Comparison of ENCODE assay signal across 9 mouse cellular contexts in the genomic region with DNA sequence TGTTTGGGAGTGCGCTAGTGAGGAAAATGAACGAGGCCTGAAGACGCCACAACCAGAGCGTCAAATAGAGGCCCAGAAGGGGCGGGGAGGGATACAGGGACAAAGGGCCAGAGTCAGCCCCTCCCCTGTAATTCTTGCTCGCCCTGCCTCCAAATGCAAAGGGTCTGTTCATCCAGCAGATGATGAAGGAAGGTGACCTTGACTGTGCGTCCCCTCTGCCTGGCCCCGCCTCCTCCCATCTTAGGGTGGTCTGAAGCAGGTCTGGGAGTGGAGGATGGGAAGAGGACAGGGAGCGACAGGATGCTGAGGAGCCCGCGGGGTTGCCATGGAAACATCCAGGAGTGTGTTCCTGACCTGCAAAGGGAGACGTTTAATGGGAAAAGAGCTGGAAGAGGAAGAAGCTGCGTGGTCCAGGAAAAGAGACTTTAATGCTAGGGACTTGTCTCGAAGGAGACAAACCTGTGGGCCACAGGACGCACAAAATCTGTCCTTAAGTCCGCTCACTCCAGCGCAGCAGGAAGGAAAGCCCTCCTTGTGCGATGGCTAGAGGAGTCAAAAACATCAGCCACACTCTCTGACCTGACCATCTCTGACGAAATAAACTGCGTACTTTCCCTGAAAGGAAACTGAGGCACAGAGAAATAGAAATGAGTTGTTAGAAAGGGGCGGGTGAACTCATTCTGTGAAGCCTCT. TPM values are rescaled to one million over a fixed set of nuclear protein-coding genes. Genes with fewer than 3 reads are reported as not detected.
DNase-seq lines count a peak whose midpoint lies in the region; ATAC-seq lines count a peak whose summit lies in the region.
"Had no signal": no experiment of that assay in that cellular context is flagged by ENCODE, and none has a peak within 500 bp of the region (broad histone marks: within the 10 kb centered on the region; RNA-seq: fewer than 3 reads in every experiment).

No protein-coding gene starts in this region.

- WGBS in hindbrain, embryonic 15.5 days, result 2% methylated on average over 21 of the region's 21 CpGs
- WGBS in midbrain, embryonic 15.5 days, result 3% methylated on average over 21 of the region's 21 CpGs

- H3K4me1 ChIP-seq in hindbrain, embryonic 15.5 days (replicated peaks), result peaks cover 26% of the 10 kb centered on the region
- peaks cover 31% of the 10 kb centered on the region for H3K4me1 ChIP-seq in midbrain, embryonic 15.5 days

- H3K9me3 ChIP-seq in hindbrain, embryonic 15.5 days, result no peaks in the 10 kb centered on the region
- no peaks in the 10 kb centered on the region for H3K9me3 ChIP-seq in midbrain, embryonic 15.5 days

- H3K4me2 ChIP-seq in hindbrain, embryonic 15.5 days, result peak overlapping the region; percentile 64
- peak overlapping the region; percentile 67 for H3K4me2 ChIP-seq in midbrain, embryonic 15.5 days

- H3K36me3 ChIP-seq in hindbrain, embryonic 15.5 days, result no peaks in the 10 kb centered on the region
- H3K36me3 ChIP-seq in midbrain, embryonic 15.5 days (replicated peaks), result no peaks in the 10 kb centered on the region

- ATAC-seq in hindbrain, embryonic 15.5 days (ENCODE audit: low FRiP score, low read depth), result peak; percentile 88
- ATAC-seq in midbrain, embryonic 15.5 days (replicated peaks), result peak; percentile 94

- peak overlapping the region; percentile 51 for H3K9ac ChIP-seq in hindbrain, embryonic 15.5 days
- peak overlapping the region; percentile 65 for H3K9ac ChIP-seq in midbrain, embryonic 15.5 days

- peak overlapping the region; percentile 42 for H3K4me3 ChIP-seq in hindbrain, embryonic 15.5 days
- peak overlapping the region; percentile 43 for H3K4me3 ChIP-seq in midbrain, embryonic 15.5 days
- H3K4me3 ChIP-seq: erythroblast, embryonic 14.5 days had no signal

- peak; percentile 83 to 84 for DNase-seq in cerebellum, postnatal 10 days
- no peak for DNase-seq in cerebellum, adult 18-20 months
- peak; percentile 13 to 20 for DNase-seq in cerebellum, postnatal 36 days
- DNase-seq in c-Kit-positive CD71-positive TER-119-positive erythroid progenitor cells, embryonic 14.5 days (ENCODE audit: low spot score), result no peak
- no peak for DNase-seq in kidney, postnatal 25 days
- no peak for DNase-seq in kidney, adult 8-10 months

- peak overlapping the region; percentile 92 for H3K27ac ChIP-seq in hindbrain, embryonic 15.5 days (replicated peaks)
- H3K27ac ChIP-seq in midbrain, embryonic 15.5 days, result peak overlapping the region; percentile 92

- no peaks in the 10 kb centered on the region for H3K27me3 ChIP-seq in hindbrain, embryonic 15.5 days
- H3K27me3 ChIP-seq in midbrain, embryonic 15.5 days (replicated peaks), result no peaks in the 10 kb centered on the region

RNA-seq across cellular contexts. Expression of a gene that starts 0.6 kb away (rescaled TPM):
- 50.6 and 60.3 TPM in 2 replicates for polyA plus RNA-seq in hindbrain, embryonic 15.5 days (2015; fragmentation: Nextera tagmentation; extraction: Ambion mirVana)
- 49.4 and 51.0 TPM in 2 replicates for polyA plus RNA-seq in midbrain, embryonic 15.5 days (2015; fragmentation: Nextera tagmentation; extraction: Ambion mirVana)
- polyA plus RNA-seq: erythroblast, embryonic 14.5 days had no signal

RNA-seq across cellular contexts. Expression of a gene that starts 22.1 kb away (rescaled TPM):
- 13.8 and 14.9 TPM in 2 replicates for polyA plus RNA-seq in hindbrain, embryonic 15.5 days (2015; fragmentation: Nextera tagmentation; extraction: Ambion mirVana)
- polyA plus RNA-seq in midbrain, embryonic 15.5 days (2015; fragmentation: Nextera tagmentation; extraction: Ambion mirVana), result 15.4 and 17.0 TPM in 2 replicates

RNA-seq across cellular contexts. Expression of a gene that starts 32.0 kb away (rescaled TPM):
- polyA plus RNA-seq in hindbrain, embryonic 15.5 days (2015; fragmentation: Nextera tagmentation; extraction: Ambion mirVana), result 1.8 TPM in 2 replicates
- polyA plus RNA-seq in midbrain, embryonic 15.5 days (2015; fragmentation: Nextera tagmentation; extraction: Ambion mirVana), result 1.9 and 2.0 TPM in 2 replicates

RNA-seq across cellular contexts. Expression of a gene that starts 39.0 kb away (rescaled TPM):
- polyA plus RNA-seq in hindbrain, embryonic 15.5 days (2015; fragmentation: Nextera tagmentation; extraction: Ambion mirVana), result 18.6 TPM in 2 replicates
- polyA plus RNA-seq in midbrain, embryonic 15.5 days (2015; fragmentation: Nextera tagmentation; extraction: Ambion mirVana), result 18.0 and 20.2 TPM in 2 replicates

RNA-seq across cellular contexts. Expression of a gene that starts 39.6 kb away (rescaled TPM):
- polyA plus RNA-seq in hindbrain, embryonic 15.5 days (2015; fragmentation: Nextera tagmentation; extraction: Ambion mirVana), result 2.2 and 2.3 TPM in 2 replicates
- 1.9 and 2.5 TPM in 2 replicates for polyA plus RNA-seq in midbrain, embryonic 15.5 days (2015; fragmentation: Nextera tagmentation; extraction: Ambion mirVana)
- polyA plus RNA-seq: erythroblast, embryonic 14.5 days had no signal

Comparison
In these comparisons a context has a peak if more than half of its experiments do, and no peak if none do; other contexts are left out.
1. DNase-seq: peak in cerebellum, postnatal 10 days (2 of 2) and cerebellum, postnatal 36 days (2 of 2); none in cerebellum, adult 18-20 months (0 of 2), c-Kit-positive CD71-positive TER-119-positive erythroid progenitor cells, embryonic 14.5 days (single experiment), kidney, postnatal 25 days (0 of 2) and kidney, adult 8-10 months (0 of 2).